Mouse (Mus musculus): ENCODE measurements around the gene Kcna10. TPM values are rescaled to one million over a fixed set of nuclear protein-coding genes. Genes with fewer than 3 reads are reported as not detected.
A peak's percentile ranks its signal among the peaks of the same experiment; 100 is the strongest.

Gene Kcna10
- polyA plus RNA-seq, 1 experiment = not detected

- Histone ChIP-seq H3K27ac (ENCODE audit: insufficient read depth, low read depth, low read length) (no peak overlapping the region), H3K36me3 (ENCODE audit: control insufficient read depth, insufficient read depth, low read length) (no peaks in the 10 kb centered on the region), H3K4me1 (ENCODE audit: control insufficient read depth, insufficient read depth, insufficient read length, low read length) (no peaks in the 10 kb centered on the region), H3K27me3 (ENCODE audit: control insufficient read depth, insufficient read depth, low read length) (no peaks in the 10 kb centered on the region), H3K4me3 (ENCODE audit: low read depth, low read length) (no peak overlapping the region)
- TF ChIP-seq POLR2A (IDR thresholded peaks at IDR 0.05; ENCODE audit: low read depth, low read length) (no peak), CTCF (IDR thresholded peaks at IDR 0.05; ENCODE audit: extremely low read depth, insufficient read length, insufficient replicate concordance, low read depth, low read length) (no peak)
- 62% methylated on average over 4 of the region's 4 CpGs for WGBS
Observed at GRCm38 (mm10) chr3:107175486-107175885, 7.4 kb upstream of the Kcna10 start.

GRCm38 (mm10) chr3:107176501-107176900 is 6.4 kb upstream of the Kcna10 start:
- no peaks in the 10 kb centered on the region for H3K4me1 ChIP-seq (ENCODE audit: control insufficient read depth, insufficient read depth, insufficient read length, low read length)
- no peak overlapping the region for H3K27ac ChIP-seq (ENCODE audit: insufficient read depth, low read depth, low read length)
- TF ChIP-seq CTCF (IDR thresholded peaks at IDR 0.05; ENCODE audit: extremely low read depth, insufficient read length, insufficient replicate concordance, low read depth, low read length) (no peak), POLR2A (IDR thresholded peaks at IDR 0.05; ENCODE audit: low read depth, low read length) (no peak)
- H3K27me3 ChIP-seq (ENCODE audit: control insufficient read depth, insufficient read depth, low read length) = no peaks in the 10 kb centered on the region
- no peak overlapping the region for H3K4me3 ChIP-seq (ENCODE audit: low read depth, low read length)
- 76% methylated on average over 9 of the region's 9 CpGs for WGBS
- H3K36me3 ChIP-seq (ENCODE audit: control insufficient read depth, insufficient read depth, low read length) = no peaks in the 10 kb centered on the region

GRCm38 (mm10) chr3:107180860-107181259 is 2.0 kb upstream of the Kcna10 start:
- 61% methylated on average over 2 of the region's 2 CpGs for WGBS
- no peak overlapping the region for H3K4me3 ChIP-seq (ENCODE audit: low read depth, low read length)
- H3K4me1 ChIP-seq (ENCODE audit: control insufficient read depth, insufficient read depth, insufficient read length, low read length) = no peaks in the 10 kb centered on the region
- no peaks in the 10 kb centered on the region for H3K27me3 ChIP-seq (ENCODE audit: control insufficient read depth, insufficient read depth, low read length)
- TF ChIP-seq POLR2A (IDR thresholded peaks at IDR 0.05; ENCODE audit: low read depth, low read length) (no peak), CTCF (IDR thresholded peaks at IDR 0.05; ENCODE audit: extremely low read depth, insufficient read length, insufficient replicate concordance, low read depth, low read length) (no peak)
- H3K27ac ChIP-seq (ENCODE audit: insufficient read depth, low read depth, low read length) = no peak overlapping the region
- H3K36me3 ChIP-seq (ENCODE audit: control insufficient read depth, insufficient read depth, low read length) = no peaks in the 10 kb centered on the region

- H3K4me1 ChIP-seq (ENCODE audit: control insufficient read depth, insufficient read depth, insufficient read length, low read length) = no peaks in the 10 kb centered on the region
- H3K27me3 ChIP-seq (ENCODE audit: control insufficient read depth, insufficient read depth, low read length) = no peaks in the 10 kb centered on the region
- no peak overlapping the region for H3K4me3 ChIP-seq (ENCODE audit: low read depth, low read length)
- H3K27ac ChIP-seq (ENCODE audit: insufficient read depth, low read depth, low read length) = no peak overlapping the region
- 71% methylated on average over 3 of the region's 3 CpGs for WGBS
- TF ChIP-seq CTCF (IDR thresholded peaks at IDR 0.05; ENCODE audit: extremely low read depth, insufficient read length, insufficient replicate concordance, low read depth, low read length) = no peak
- TF ChIP-seq POLR2A (IDR thresholded peaks at IDR 0.05; ENCODE audit: low read depth, low read length) = no peak
- H3K36me3 ChIP-seq (ENCODE audit: control insufficient read depth, insufficient read depth, low read length) = no peaks in the 10 kb centered on the region
Observed at GRCm38 (mm10) chr3:107183178-107183577, 322 bp downstream of the Kcna10 start.

GRCm38 (mm10) chr3:107185597-107185996 is 2.7 kb downstream of the Kcna10 start:
- H3K4me1 ChIP-seq (ENCODE audit: control insufficient read depth, insufficient read depth, insufficient read length, low read length) = no peaks in the 10 kb centered on the region
- H3K27ac ChIP-seq (ENCODE audit: insufficient read depth, low read depth, low read length) = no peak overlapping the region
- H3K27me3 ChIP-seq (ENCODE audit: control insufficient read depth, insufficient read depth, low read length) = no peaks in the 10 kb centered on the region
- 76% methylated on average over 3 of the region's 3 CpGs for WGBS
- H3K36me3 ChIP-seq (ENCODE audit: control insufficient read depth, insufficient read depth, low read length) = no peaks in the 10 kb centered on the region
- H3K4me3 ChIP-seq (ENCODE audit: low read depth, low read length) = no peak overlapping the region
- no peak for TF ChIP-seq CTCF (IDR thresholded peaks at IDR 0.05; ENCODE audit: extremely low read depth, insufficient read length, insufficient replicate concordance, low read depth, low read length)
- TF ChIP-seq POLR2A (IDR thresholded peaks at IDR 0.05; ENCODE audit: low read depth, low read length) = no peak

GRCm38 (mm10) chr3:107187022-107187421 is 4.2 kb downstream of the Kcna10 start:
- Histone ChIP-seq H3K36me3 (ENCODE audit: control insufficient read depth, insufficient read depth, low read length) (no peaks in the 10 kb centered on the region), H3K27ac (ENCODE audit: insufficient read depth, low read depth, low read length) (no peak overlapping the region), H3K4me3 (ENCODE audit: low read depth, low read length) (no peak overlapping the region), H3K4me1 (ENCODE audit: control insufficient read depth, insufficient read depth, insufficient read length, low read length) (no peaks in the 10 kb centered on the region), H3K27me3 (ENCODE audit: control insufficient read depth, insufficient read depth, low read length) (no peaks in the 10 kb centered on the region)
- 78% methylated on average over 4 of the region's 4 CpGs for WGBS
- TF ChIP-seq CTCF (IDR thresholded peaks at IDR 0.05; ENCODE audit: extremely low read depth, insufficient read length, insufficient replicate concordance, low read depth, low read length) = no peak
- no peak for TF ChIP-seq POLR2A (IDR thresholded peaks at IDR 0.05; ENCODE audit: low read depth, low read length)

- TF ChIP-seq POLR2A (IDR thresholded peaks at IDR 0.05; ENCODE audit: low read depth, low read length) = no peak
- peak; percentile 39; the same call in 1 of the 2 replicates for TF ChIP-seq CTCF (IDR thresholded peaks at IDR 0.05; ENCODE audit: extremely low read depth, insufficient read length, insufficient replicate concordance, low read depth, low read length)
- 31% methylated on average over 6 of the region's 6 CpGs for WGBS
- H3K4me3 ChIP-seq (ENCODE audit: low read depth, low read length) = no peak overlapping the region
- no peaks in the 10 kb centered on the region for H3K36me3 ChIP-seq (ENCODE audit: control insufficient read depth, insufficient read depth, low read length)
- H3K27ac ChIP-seq (ENCODE audit: insufficient read depth, low read depth, low read length) = no peak overlapping the region
- no peaks in the 10 kb centered on the region for H3K27me3 ChIP-seq (ENCODE audit: control insufficient read depth, insufficient read depth, low read length)
- no peaks in the 10 kb centered on the region for H3K4me1 ChIP-seq (ENCODE audit: control insufficient read depth, insufficient read depth, insufficient read length, low read length)
Observed at GRCm38 (mm10) chr3:107188226-107188899, 5.5 kb downstream of the Kcna10 start.

All from small intestine, adult 2 months (tissue).